Mouse (Mus musculus) kidney, adult 2 months (tissue): ENCODE data around the gene Ntsr2.

Source experiments
- CTCF ChIP-seq: fragments of 200-500 bp; conservative IDR thresholded peaks from 2 replicates; pipeline ENCODE4 v1.5.1; 2011; ENCODE audit warnings: low read depth, mild to moderate bottlenecking, control low read depth, low read length, moderate library complexity, mixed read lengths; ENCODE audit not compliant: insufficient read depth, insufficient read length
- POLR2A ChIP-seq: fragments of 200-500 bp; IDR thresholded peaks from one replicate; pipeline ENCODE4 v1.6.1; 2011; ENCODE audit warnings: low read depth, low read length, control low read depth

- no peak for TF ChIP-seq CTCF
- TF ChIP-seq POLR2A = no peak
Observed at GRCm38 (mm10) chr12:16630152-16630865, 22.9 kb upstream of the Ntsr2 start.
